Mouse (Mus musculus) forebrain, embryonic 12.5 days (tissue): ENCODE data around the gene Fcgr2b. TPM values are rescaled to one million over a fixed set of nuclear protein-coding genes. Genes with fewer than 3 reads are reported as not detected.

Experiments used
- ATAC-seq: fragments of 200-750 bp; cut with Nextera tagmentation; 2 replicates; pipeline ENCODE4 v1.8.0; 2017; ENCODE audit warnings: moderate TSS enrichment; ENCODE audit not compliant: low FRiP score
- H3K27ac ChIP-seq: fragments of 300-500 bp; sonication (generic); 2 replicates; pipeline ENCODE4 v1.5.1; 2016; ENCODE audit warnings: mild to moderate bottlenecking
- H3K27me3 ChIP-seq: fragments of 300-500 bp; sonication (generic); 2 replicates; pipeline ENCODE4 v1.6.1; 2016; ENCODE audit warnings: mild to moderate bottlenecking
- H3K36me3 ChIP-seq: fragments of 300-500 bp; sonication (generic); replicated peaks from 2 replicates; pipeline ENCODE4 v1.6.1; 2016; ENCODE audit warnings: mild to moderate bottlenecking
- H3K4me1 ChIP-seq: fragments of 300-500 bp; sonication (generic); 2 replicates; pipeline ENCODE4 v1.6.1; 2016
- H3K4me2 ChIP-seq: fragments of 300-500 bp; sonication (generic); 2 replicates; pipeline ENCODE4 v1.6.1; 2016; ENCODE audit warnings: mild to moderate bottlenecking, moderate library complexity
- H3K4me3 ChIP-seq: fragments of 300-500 bp; sonication (generic); replicated peaks from 2 replicates; pipeline ENCODE4 v1.5.1; 2016; ENCODE audit warnings: mild to moderate bottlenecking
- H3K9ac ChIP-seq: fragments of 300-500 bp; sonication (generic); 2 replicates; pipeline ENCODE4 v1.6.1; 2016; ENCODE audit warnings: mild to moderate bottlenecking
- H3K9me3 ChIP-seq: fragments of 300-500 bp; sonication (generic); 2 replicates; pipeline ENCODE4 v1.6.1; 2016
- WGBS: fragments of 180-500 bp; shearing (Covaris S2); methylation state at CpG from one replicate; pipeline ENCODE4 v1.1.7; 2016; 5-methylcytosine and 5-hydroxymethylcytosine counted together
- polyA plus RNA-seq: library from polyadenylated mRNA; unstranded; fragments of >200 nt; fragmentation: Nextera tagmentation; extraction: Ambion mirVana; gene quantifications from 2 replicates; pipeline ENCODE4 v1.2.1, GENCODE M21; 2016

The Fcgr2b gene
- polyA plus RNA-seq, 1 experiment from 2014 or later: 0.24 TPM

DNA sequence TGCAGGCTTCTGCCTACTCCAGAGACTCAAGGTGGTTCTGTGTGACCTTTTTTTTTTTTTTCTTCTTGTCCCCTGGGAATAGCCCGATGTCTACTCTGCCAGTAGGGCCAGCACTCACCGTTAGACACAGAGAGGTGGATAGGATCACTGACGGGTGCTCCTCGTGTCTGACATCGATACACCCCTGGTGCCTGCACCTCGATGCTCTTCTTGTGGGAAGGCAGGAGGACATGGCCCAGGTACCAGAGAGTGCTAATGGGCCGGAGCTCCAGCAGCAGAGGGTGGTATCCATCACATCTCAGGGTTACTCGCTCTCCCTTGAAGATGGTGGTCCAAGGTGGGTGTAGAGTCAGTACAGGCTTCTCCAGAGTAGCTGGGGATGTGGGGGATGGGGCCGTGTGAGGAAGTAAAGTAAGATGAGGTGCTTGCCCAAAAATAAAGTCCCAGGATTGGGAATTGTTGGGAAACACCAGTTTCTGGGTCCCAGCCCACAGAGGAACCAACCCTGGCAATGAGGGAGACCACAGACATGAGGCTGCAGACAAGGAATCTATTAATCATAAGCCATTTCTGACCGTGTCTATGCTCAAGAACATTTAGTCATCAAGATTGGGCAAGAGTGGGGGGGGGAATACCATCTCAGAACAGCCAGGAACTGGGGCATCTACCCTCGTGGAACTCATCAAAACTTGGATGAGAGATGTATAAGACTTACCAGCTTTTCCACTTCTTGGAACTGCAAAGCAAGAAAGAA is 64.3 kb downstream of the Fcgr2b start:
- Histone ChIP-seq H3K4me2 (no peak overlapping the region), H3K36me3 (no peaks in the 10 kb centered on the region), H3K27ac (no peak overlapping the region), H3K4me1 (peaks cover 13% of the 10 kb centered on the region), H3K9ac (no peak overlapping the region), H3K9me3 (no peaks in the 10 kb centered on the region), H3K27me3 (peaks cover 37% of the 10 kb centered on the region), H3K4me3 (no peak overlapping the region)
- ATAC-seq: no peak
- WGBS: 87% methylated on average over 11 of the region's 11 CpGs

Other genes starting within 250 kb of the Fcgr2b start
- 8.7 and 8.9 TPM in 2 replicates for gene Atf6, start 108.8 kb downstream of the Fcgr2b start, polyA plus RNA-seq
- not detected in 2 replicates for gene Gm26620, start 91.5 kb downstream of the Fcgr2b start, polyA plus RNA-seq
- 28.6 and 33.3 TPM in 2 replicates for gene Dusp12, start 91.0 kb downstream of the Fcgr2b start, polyA plus RNA-seq
- gene Fcrlb, start 63.6 kb downstream of the Fcgr2b start, polyA plus RNA-seq: not detected in 2 replicates
- not detected in 2 replicates for gene Fcrla, start 49.0 kb downstream of the Fcgr2b start, polyA plus RNA-seq
- 0.26 and 0.31 TPM in 2 replicates for gene Fcgr4, start 42.4 kb upstream of the Fcgr2b start, polyA plus RNA-seq
- gene Fcgr3, start 88.4 kb upstream of the Fcgr2b start, polyA plus RNA-seq: 4.8 and 4.9 TPM in 2 replicates
- 3.9 and 5.2 TPM in 2 replicates for gene Cfap126, start 137.4 kb upstream of the Fcgr2b start, polyA plus RNA-seq
- 218 and 236 TPM in 2 replicates for gene Sdhc, start 174.1 kb upstream of the Fcgr2b start, polyA plus RNA-seq
- gene Mpz, start 174.2 kb upstream of the Fcgr2b start, polyA plus RNA-seq: 0.54 and 1.0 TPM in 2 replicates
- 6.7 and 7.0 TPM in 2 replicates for gene Pcp4l1, start 219.7 kb upstream of the Fcgr2b start, polyA plus RNA-seq
- 0.22 and 0.23 TPM in 2 replicates for gene Nr1i3, start 237.4 kb upstream of the Fcgr2b start, polyA plus RNA-seq
- 29.4 and 31.6 TPM in 2 replicates for gene Tomm40l, start 246.0 kb upstream of the Fcgr2b start, polyA plus RNA-seq
- 1.5 and 2.6 TPM in 2 replicates for gene Apoa2, start 248.5 kb upstream of the Fcgr2b start, polyA plus RNA-seq